Mouse (Mus musculus) cerebellum, adult 11 months (tissue): Measurements from ENCODE around the gene Birc7.

Source experiments
- DNase-seq: peaks from one replicate; pipeline ENCODE4 v3.0.0; 2022

The Birc7 gene

GRCm38 (mm10) chr2:180981133-180981532 lies 52.3 kb downstream of the Birc7 start:
- DNase-seq, result no peak
